ENCODE assay signal across 9 mouse cellular contexts in the genomic region with DNA sequence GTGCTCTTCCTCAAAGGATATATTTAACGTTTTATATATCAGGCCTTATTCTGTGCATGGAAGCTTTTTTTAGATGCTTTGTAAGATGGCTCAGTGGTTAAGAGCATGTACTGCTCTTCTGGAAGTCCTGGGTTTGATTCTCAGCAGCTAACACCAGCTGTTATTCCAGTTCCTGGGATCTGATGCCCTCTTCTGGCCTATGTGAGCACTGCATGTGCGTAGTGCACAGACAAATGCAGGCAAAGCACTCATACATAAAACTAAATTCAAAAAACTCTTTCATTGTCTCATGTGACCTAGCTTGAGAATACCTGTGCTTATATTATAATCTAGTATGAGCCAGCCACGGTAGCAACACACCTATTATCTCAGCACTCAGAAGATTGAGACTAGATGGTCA. TPM values are rescaled to one million over a fixed set of nuclear protein-coding genes. Genes with fewer than 3 reads are reported as not detected.
A peak's percentile ranks its signal among the peaks of the same experiment; 100 is the strongest.
DNase-seq lines count a peak whose midpoint lies in the region; ATAC-seq lines count a peak whose summit lies in the region.
"Had no signal": no experiment of that assay in that cellular context is flagged by ENCODE, and none has a peak within 500 bp of the region (broad histone marks: within the 10 kb centered on the region; RNA-seq: fewer than 3 reads in every experiment).

No protein-coding gene starts in this region.

- H3K27me3 ChIP-seq in hindbrain, embryonic 10.5 days (ENCODE audit: insufficient read depth, poor library complexity, severe bottlenecking): no peaks in the 10 kb centered on the region
- H3K27me3 ChIP-seq in hindbrain, embryonic 12.5 days: no peaks in the 10 kb centered on the region
- H3K27me3 ChIP-seq: liver, embryonic 15.5 days had no signal

- H3K27ac ChIP-seq in hindbrain, embryonic 10.5 days: no peak overlapping the region
- no peak overlapping the region for H3K27ac ChIP-seq in hindbrain, embryonic 12.5 days
- H3K27ac ChIP-seq: liver, embryonic 15.5 days had no signal

- DNase-seq in hindbrain, embryonic 10.5 days (ENCODE audit: low spot score): peak; percentile 50
- peak; percentile 81 for DNase-seq in B cell, adult 2 months
- DNase-seq in NIH3T3 (ENCODE audit: low read depth): peak; percentile 67
- DNase-seq in forelimb bud, embryonic 11.5 days (ENCODE audit: low read depth, low spot score): peak; percentile 47
- peak; percentile 62 for DNase-seq in mesoderm, embryonic 11.5 days (ENCODE audit: low read depth, low spot score)
- DNase-seq in thymus, postnatal 36 days: peak; percentile 74 to 78
- DNase-seq in Muller cell, postnatal 12 days (ENCODE audit: inconsistent ontology term): no peak

- H3K4me2 ChIP-seq in hindbrain, embryonic 12.5 days (replicated peaks): no peak overlapping the region
- H3K4me2 ChIP-seq: liver, embryonic 15.5 days had no signal

- 35% methylated on average over 3 of the region's 3 CpGs for WGBS in hindbrain, embryonic 10.5 days
- 35% methylated on average over 3 of the region's 3 CpGs for WGBS in hindbrain, embryonic 12.5 days

- H3K4me3 ChIP-seq in hindbrain, embryonic 10.5 days: no peak overlapping the region
- H3K4me3 ChIP-seq in hindbrain, embryonic 12.5 days: no peak overlapping the region
- H3K4me3 ChIP-seq: liver, embryonic 15.5 days had no signal

- no peaks in the 10 kb centered on the region for H3K9me3 ChIP-seq in hindbrain, embryonic 10.5 days
- no peaks in the 10 kb centered on the region for H3K9me3 ChIP-seq in hindbrain, embryonic 12.5 days (replicated peaks)
- H3K9me3 ChIP-seq: liver, embryonic 15.5 days had no signal

- H3K9ac ChIP-seq in hindbrain, embryonic 12.5 days: no peak overlapping the region
- H3K9ac ChIP-seq: liver, embryonic 15.5 days had no signal

- H3K4me1 ChIP-seq in hindbrain, embryonic 10.5 days (replicated peaks): no peaks in the 10 kb centered on the region; the same call in 1 of the 2 replicates
- no peaks in the 10 kb centered on the region for H3K4me1 ChIP-seq in hindbrain, embryonic 12.5 days

- H3K36me3 ChIP-seq in hindbrain, embryonic 10.5 days: peaks cover 19% of the 10 kb centered on the region
- H3K36me3 ChIP-seq in hindbrain, embryonic 12.5 days: no peaks in the 10 kb centered on the region

- ATAC-seq in hindbrain, embryonic 12.5 days (ENCODE audit: low FRiP score): no peak

RNA-seq across cellular contexts. Expression of gene Serpinf1, which starts 15.6 kb away (rescaled TPM):
- 95.3 and 106 TPM in 2 replicates for polyA plus RNA-seq in hindbrain, embryonic 10.5 days (2016; fragmentation: Nextera tagmentation; extraction: Ambion mirVana)
- polyA plus RNA-seq in hindbrain, embryonic 12.5 days (2016; fragmentation: Nextera tagmentation; extraction: Ambion mirVana): 111 and 121 TPM in 2 replicates

RNA-seq across cellular contexts. Expression of gene Serpinf2, which starts 32.5 kb away (rescaled TPM):
- polyA plus RNA-seq in hindbrain, embryonic 10.5 days (2016; fragmentation: Nextera tagmentation; extraction: Ambion mirVana): 0.07 TPM in 1 of 2 replicates, not detected in the other
- polyA plus RNA-seq in hindbrain, embryonic 12.5 days (2016; fragmentation: Nextera tagmentation; extraction: Ambion mirVana): not detected in 2 replicates

RNA-seq across cellular contexts. Expression of gene Wdr81, which starts 47.7 kb away (rescaled TPM):
- polyA plus RNA-seq in hindbrain, embryonic 10.5 days (2016; fragmentation: Nextera tagmentation; extraction: Ambion mirVana): 7.7 and 8.6 TPM in 2 replicates
- 9.3 and 9.6 TPM in 2 replicates for polyA plus RNA-seq in hindbrain, embryonic 12.5 days (2016; fragmentation: Nextera tagmentation; extraction: Ambion mirVana)

RNA-seq across cellular contexts. Expression of gene Tlcd2, which starts 54.6 kb away (rescaled TPM):
- 11.7 and 12.4 TPM in 2 replicates for polyA plus RNA-seq in hindbrain, embryonic 10.5 days (2016; fragmentation: Nextera tagmentation; extraction: Ambion mirVana)
- 11.6 and 13.0 TPM in 2 replicates for polyA plus RNA-seq in hindbrain, embryonic 12.5 days (2016; fragmentation: Nextera tagmentation; extraction: Ambion mirVana)

RNA-seq across cellular contexts. Expression of gene Smyd4, which starts 58.6 kb away (rescaled TPM):
- polyA plus RNA-seq in hindbrain, embryonic 10.5 days (2016; fragmentation: Nextera tagmentation; extraction: Ambion mirVana): 14.6 and 17.4 TPM in 2 replicates
- polyA plus RNA-seq in hindbrain, embryonic 12.5 days (2016; fragmentation: Nextera tagmentation; extraction: Ambion mirVana): 13.4 and 17.3 TPM in 2 replicates
